Mouse (Mus musculus): ENCODE data around the gene Dcaf15.

Dcaf15 gene

DNA sequence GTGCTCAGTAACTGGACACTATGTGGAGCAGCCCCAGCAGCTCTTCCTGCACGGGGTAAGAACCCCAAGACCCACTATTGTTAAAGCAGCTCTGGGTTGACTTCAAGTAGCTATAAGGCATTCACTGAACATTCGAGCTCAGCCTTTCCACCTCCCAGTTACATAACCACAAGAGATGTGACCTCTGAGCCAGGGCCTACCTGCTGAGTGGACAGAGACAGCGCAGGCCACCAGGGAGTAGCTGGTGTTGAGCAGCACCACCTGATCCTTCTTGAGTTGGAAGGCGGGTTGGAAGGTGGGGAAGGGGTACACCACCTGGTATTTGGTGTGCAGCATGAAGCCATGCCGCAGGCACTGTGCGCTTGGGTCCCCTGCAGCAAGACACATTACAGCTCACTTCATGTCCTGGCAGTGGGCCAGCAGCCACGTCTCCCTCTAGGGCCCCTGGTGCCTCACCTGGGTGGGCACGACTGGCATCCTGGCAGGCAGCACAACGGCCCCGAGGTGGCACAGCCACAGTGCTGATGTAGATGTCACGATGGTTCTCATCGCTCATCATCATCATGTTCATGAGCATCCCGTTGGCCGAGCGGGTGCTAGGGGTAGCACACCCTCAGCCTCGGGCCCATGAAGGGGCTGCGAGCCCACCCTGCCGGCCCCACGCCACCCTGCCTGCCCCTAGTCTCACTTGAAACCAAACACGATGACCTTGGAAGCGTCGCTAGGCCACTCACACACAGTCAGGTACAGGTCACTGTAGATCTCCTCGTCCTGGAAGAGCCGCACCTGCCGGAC, 2.9 kb downstream of the Dcaf15 start:
- CTCF ChIA-PET, result no interaction called here

DNA sequence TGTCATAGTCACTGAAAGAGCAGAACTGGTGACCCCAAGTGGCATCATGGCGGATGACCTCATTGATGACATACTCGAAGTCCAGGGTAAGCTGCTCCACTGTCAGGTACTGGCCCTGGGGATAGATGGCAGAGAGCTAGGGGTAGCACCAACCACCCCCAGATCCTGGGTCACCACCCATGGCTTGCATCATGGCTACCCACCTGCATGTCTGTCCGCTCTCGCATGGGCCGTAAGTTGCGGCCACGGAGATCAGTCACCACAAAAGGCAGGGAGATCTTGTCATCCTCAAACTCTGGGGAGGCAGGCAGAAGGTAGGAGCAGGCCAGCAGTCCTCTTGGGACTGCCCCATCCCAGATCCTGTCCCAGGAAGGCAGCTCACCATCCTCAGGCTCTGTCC, 6.2 kb downstream of the Dcaf15 start:
- CTCF ChIA-PET, result no interaction called here

DNA sequence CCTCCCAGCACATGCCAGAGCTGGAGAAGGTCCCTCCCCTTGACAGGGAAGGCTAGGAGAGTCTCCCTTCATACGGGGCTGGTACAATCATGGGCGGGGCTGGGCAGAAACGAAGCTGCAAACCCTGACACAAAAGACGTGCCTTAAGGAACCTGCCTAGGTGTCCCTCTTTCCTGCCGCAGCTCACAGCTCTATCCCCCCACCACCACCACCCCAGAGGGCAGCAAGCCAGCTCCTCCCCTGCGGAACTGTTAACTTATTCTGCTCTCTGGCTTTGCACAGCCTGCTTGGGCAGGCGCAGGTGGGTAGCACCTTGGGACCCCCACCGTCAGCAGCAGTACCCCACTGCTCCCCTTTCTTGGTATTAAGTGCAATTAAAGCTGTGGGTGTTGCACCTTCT, 8.5 kb downstream of the Dcaf15 start:
- CTCF ChIA-PET, result interaction anchor here (1.1 kb wide), 1 partner anchor 18 kb away, joined by 3 read pairs; no protein-coding TSS in a partner anchor

DNA sequence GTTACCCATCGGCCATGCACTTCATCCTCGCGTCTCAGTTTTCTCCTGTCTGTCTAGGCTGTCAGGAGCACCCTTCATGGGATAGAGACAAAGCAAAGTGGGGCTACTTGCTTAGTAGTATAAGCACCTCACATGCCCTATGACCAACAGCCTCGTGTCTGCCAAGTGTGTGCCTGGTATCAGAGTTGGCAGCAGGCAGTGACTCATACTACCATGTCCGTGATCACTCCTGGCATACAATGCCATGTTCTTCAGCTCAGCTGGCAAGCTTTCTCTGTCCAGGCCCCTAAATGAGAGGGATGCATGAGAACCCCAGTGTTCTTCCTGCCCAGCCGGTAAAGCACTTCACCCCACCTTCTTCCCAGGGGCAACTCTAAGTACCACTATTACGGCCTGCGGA, 14.0 kb downstream of the Dcaf15 start:
- CTCF ChIA-PET, result no interaction called here

DNA sequence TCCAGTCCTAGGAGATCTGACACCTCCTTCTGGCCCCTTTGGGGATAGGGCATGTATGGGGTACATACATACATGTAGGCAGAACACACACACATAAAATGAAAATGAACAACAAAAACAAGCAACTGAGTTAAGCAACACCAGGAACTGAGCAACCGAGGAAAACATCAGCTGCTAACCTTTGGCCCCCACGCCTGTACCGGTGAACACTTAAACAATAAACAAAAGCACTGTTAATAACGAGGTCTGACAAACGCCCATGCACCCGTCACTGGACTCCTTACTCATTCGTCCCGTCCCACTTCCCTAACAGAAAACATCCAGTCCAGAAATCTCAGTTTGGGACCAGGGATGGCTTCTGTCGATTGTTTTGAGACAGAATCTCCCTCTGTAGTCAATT, 15.3 kb downstream of the Dcaf15 start:
- CTCF ChIA-PET, result no interaction called here

DNA sequence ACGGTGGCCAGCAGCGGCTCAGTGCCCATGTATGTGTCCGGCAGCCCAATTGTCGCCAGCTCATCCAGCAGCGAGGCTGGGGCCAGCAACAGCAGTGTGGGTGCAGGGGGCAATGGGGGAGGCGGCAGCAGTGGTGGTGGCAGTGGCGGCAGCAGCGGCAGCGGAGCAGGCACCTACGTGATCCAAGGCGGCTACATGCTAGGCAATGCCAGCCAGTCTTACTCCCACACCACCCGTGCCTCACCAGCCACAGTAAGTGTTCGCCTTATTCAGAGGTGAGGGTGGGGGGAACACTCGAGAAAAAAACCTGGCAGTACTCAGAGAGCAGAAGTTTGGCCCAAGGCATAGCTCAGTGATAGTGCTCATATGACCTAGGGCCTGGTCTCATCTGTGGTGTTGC, 16.7 kb downstream of the Dcaf15 start:
- CTCF ChIA-PET, result no interaction called here

DNA sequence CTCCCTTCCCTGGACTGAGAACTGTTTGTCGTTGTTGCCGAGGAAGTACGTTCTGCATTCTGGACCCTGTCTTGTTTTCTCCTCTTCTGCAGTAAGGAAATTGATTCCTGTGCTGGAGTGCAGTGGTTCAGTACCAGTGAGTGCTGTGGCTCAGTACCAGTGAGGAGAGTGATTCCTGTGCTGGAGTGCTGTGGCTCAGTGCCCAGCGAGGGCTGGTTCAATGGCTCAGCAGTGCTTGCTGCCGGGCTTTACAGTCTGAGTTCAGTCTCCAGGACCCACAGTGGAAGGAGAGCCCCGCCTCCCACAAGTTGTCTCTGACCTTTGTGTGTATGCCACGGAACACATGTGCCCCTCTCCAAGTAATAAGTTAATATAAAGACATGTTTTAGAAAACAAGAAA, 17.4 kb downstream of the Dcaf15 start:
- CTCF ChIA-PET, result no interaction called here

DNA sequence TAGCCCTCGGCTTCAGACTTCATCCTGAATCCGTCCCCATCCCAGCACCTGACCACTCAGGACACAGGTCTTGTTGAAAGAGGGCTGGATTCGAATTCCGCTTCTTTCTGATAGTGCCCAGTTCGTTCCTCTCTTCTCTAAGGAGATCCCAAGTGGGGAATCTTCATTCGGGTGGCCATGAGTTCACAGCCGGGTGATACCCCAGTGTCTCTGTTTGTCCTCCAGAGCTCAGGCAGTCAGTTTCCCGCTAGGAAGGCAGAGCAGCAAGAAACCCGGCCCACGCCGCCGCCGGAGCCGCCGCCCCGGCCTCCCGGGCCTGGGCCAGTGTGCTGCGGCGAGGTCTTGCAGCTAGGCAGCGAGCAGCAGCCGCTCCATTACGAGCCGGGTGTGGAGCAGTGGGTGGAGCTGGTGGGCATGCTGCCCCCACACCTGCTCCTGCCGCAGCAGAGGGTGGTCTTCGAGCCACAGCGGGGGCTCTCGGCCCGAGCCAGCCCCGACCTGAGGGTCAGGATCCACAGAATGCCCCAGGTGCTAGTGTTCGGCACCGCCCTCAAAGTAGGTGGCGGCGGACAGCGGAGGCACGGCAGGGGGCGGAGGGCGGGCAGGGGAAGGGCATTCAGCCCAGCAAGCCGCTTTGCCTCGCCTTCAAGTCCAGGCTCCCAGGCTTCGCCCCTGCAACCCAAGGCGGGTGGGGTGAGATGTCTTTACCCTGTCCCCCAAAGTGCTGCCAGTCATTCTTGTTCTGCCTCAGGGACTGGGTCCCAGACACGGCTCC, 20.0 kb downstream of the Dcaf15 start:
- CTCF ChIA-PET, result no interaction called here

DNA sequence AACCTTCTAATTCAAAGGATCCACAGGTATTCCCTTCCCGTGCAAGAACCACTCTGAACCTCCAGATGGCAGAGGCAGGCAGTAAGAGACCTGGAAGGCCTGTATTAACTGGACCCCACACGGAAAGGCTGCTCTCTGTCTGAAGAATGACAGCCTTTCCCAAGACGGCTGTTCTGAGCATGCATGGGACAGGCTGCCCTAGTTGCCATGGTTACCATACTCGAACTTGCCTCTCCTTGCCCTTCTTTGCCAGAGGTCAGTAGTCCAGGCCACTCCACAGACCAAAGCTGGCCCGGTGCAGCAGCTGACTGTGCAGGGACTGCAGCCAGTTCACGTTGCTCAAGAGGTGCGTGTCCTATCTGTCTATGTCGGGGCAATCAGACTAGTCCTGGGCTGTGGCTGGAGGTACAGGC, 20.7 kb downstream of the Dcaf15 start:
- CTCF ChIA-PET, result no interaction called here

DNA sequence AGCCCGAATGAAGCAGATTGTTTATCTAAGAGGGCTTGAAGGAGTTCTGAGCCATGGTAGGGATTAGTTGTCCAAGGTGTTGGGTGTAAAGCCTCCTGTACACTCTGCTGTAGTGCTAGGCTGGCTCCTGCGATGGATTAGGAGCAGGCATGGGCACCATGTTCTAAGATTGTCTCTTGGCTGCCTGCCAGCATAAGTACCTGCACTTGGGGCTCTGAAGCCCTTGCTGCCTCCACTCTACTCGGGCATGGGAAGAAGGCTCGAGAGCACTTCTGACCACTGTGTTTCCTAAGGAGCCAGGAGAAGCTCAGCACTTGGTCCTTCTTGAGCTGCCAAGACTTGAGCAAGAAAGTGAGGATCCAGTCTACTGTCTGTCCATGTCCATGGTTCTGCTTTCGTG, 25.4 kb downstream of the Dcaf15 start:
- CTCF ChIA-PET, result no interaction called here

DNA sequence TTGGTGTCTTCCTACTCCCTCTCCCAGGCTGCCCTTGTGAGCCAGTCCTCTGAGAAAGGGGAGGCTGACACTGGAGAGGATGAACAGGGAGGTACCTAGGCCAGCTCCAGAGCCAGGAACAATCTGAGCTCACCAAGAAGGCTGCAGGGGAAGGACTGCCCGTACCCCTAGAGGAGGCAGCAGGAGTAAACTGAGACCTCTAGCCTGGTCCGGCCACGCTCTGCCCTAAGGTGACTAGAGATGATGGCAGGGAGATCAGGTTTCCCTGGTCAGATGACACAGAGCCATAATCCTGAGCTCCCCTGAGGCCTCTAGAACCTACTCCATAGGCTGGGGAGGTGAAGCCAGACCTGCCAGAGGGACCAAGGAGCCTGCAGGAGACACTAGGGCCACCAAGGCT, 27.7 kb downstream of the Dcaf15 start:
- CTCF ChIA-PET, result interaction anchor here (0.6 kb wide), 2 partner anchors 37 to 177 kb away, joined by 3 to 7 read pairs; no protein-coding TSS in a partner anchor

DNA sequence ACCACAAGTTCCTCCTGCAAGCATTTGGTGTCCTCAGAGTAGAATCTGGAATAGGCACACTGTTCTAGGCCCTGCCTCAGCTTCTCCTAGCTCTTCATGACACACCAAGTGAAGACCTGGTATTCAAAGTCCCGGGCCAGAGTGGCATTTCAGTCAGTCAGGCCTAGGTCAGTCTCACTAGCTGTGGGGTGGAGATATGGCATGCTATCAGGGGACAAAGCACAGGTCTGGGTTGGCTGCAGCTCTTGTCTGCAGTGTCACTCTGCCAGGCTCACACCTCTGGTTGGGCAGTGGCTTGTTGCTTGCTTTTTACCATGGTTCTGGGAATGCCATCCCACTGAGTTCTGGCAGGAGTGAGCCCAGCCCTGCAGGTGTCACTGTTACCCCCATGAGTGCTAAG, 28.2 kb downstream of the Dcaf15 start:
- CTCF ChIA-PET, result interaction anchor here (0.6 kb wide), 2 partner anchors 37 to 176 kb away, joined by 3 to 7 read pairs; no protein-coding TSS in a partner anchor

DNA sequence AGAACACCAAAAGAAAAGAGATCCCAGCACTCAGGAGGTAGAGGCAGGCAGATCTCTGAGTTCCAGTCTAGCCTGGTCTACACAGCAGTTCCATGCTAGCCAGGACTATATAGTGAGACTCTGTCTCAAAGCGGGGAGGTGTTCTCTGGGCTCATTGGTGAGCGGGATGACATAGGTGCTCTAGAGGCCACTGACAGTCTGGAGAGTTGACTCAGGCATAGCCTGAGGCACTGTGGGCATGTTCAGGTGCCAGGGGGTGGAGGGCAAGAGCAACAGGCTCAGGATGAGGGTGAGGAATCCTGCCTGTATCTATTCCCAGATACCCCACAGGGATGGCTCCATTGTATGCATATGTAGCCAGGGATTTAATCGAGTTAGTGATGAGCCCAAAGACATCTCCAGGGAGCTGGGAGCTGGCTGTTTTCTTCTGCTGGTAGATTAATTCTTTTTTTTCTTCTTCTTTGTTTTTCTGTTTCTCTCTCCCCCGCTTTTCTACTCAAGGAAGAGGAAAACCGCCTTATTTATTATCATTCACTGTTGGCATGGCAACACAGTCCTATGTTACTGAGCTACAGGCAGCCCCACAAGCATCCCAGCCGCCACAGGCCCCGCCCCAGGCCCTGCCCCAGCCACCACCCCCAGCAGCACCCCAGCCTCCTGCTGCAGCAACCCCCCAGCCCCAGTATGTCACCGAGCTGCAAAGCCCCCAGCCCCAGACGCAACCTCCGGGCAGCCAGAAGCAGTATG, 31.2 kb downstream of the Dcaf15 start:
- CTCF ChIA-PET, result no interaction called here

DNA sequence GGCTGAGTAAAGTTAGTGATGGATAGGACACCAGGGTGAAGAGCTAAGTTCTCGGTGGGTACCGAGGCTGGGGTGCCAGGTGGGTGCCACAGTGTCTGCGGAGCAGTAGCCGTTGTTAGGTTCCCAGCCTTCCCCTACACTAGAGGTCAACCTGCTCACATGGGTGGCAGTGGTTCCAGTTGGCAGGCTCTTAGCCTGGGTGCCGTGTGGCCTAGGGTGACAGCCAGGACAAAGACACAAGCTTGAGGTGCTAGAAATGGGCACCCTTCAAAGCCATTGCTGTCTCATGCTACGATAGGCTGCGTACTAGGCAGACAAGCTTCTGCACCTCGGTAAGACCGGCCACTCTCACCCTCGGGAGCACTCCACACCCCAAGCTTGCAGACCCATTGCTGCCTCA, 32.2 kb downstream of the Dcaf15 start:
- CTCF ChIA-PET, result no interaction called here

DNA sequence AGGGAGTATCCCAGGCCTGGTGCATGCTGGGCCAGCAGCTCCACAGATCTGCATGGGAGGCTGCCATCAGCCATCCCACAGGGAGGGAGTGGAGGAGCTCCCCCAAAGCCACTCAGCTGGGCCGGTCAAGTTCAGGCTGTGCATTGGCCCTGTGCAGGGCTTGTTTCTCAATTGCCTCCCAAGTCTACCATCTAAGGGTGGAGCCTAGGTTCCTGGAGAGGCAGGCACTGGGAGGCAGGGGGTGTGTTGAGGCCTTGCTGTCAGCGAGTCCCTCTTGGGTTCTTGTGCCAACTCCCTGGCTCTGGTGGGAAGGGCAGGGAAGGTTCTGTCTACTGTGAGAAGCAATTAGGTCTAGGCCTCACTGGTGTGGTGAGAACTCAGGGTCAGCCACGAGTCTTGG, 32.6 kb downstream of the Dcaf15 start:
- CTCF ChIA-PET, result no interaction called here

DNA sequence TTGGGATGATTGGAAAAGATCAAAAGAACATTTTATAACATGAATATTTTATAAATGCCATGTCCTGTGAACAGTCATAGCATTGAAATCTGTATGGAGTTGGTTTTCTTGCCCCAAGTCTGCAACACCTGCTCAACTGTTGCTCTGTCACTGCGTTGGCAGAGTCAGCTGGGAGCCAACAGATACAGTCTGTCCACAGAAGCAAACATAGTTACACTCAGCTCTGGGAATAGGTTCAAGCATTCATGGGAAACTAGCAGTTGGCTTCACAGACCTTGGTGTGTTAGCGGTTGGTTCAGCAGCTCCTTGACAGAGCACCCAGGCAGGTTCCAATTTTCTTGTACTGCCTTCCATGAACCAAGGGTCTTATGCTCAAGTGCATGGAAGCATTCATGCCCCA, 33.9 kb downstream of the Dcaf15 start:
- CTCF ChIA-PET, result no interaction called here

DNA sequence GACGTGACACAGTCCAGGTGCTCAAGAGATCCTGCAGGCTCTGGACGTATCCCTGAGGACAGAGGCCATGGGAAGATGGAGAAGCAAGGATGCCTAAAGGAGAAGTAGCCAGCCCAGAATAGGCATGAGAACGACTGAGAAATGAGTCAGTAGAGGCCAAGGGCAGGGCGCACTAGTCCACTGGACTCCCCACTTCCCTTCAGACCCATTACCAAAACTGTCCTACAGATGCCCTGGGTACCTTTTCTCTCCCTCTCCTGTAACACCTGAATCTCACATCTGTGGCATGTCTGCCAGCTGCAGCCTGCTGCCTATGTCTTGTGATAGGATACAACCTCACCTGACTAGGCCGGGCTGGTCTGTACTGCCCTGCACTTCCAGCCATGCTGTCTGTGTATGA, 34.3 kb downstream of the Dcaf15 start:
- CTCF ChIA-PET, result interaction anchor here (0.6 kb wide), 1 partner anchor 34 kb away, joined by 3 read pairs; no protein-coding TSS in a partner anchor

DNA sequence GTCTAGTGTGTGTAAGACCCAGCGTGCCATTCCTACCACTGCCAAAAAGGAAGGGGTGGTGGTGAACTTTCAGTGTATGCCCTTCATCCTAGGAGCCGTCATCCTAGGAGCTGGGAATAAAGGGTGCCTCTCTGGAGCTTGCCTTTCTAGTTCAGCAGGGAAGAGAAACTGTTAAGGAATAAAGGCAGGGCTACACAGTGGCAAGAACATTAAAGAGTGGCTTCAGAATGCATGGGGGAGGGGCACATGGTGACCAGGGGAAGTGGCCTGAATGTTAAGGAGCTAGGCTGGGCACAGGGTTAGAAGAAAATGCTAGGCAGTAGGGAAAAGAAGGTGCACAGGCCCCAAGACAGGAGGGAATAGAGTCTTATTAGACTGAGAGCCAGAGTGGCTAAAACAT, 34.8 kb downstream of the Dcaf15 start:
- CTCF ChIA-PET, result interaction anchor here (0.6 kb wide), 2 partner anchors 34 to 211 kb away, joined by 3 to 4 read pairs; no protein-coding TSS in a partner anchor

DNA sequence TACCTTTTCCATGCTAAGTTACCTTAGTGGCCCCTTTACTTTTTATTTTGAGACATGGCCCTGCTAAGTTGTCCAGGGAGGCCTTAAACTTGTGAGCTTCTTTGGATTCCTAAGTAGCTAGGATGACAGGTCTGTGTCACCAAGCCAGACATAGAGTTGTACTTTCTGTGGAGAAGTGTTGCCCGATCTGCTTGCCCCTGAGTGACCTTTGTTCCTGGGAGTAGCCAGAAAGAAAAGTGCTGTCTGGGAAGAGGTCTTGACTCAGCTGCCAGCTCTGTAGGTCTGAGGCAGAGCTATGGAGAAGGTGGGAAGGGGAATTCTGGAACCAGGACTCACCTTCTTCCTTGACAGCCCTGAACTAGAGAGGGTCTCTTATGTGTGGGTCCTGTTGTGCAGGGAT, 35.4 kb downstream of the Dcaf15 start:
- CTCF ChIA-PET, result interaction anchor here (0.6 kb wide), 1 partner anchor 212 kb away, joined by 4 read pairs; no protein-coding TSS in a partner anchor

DNA sequence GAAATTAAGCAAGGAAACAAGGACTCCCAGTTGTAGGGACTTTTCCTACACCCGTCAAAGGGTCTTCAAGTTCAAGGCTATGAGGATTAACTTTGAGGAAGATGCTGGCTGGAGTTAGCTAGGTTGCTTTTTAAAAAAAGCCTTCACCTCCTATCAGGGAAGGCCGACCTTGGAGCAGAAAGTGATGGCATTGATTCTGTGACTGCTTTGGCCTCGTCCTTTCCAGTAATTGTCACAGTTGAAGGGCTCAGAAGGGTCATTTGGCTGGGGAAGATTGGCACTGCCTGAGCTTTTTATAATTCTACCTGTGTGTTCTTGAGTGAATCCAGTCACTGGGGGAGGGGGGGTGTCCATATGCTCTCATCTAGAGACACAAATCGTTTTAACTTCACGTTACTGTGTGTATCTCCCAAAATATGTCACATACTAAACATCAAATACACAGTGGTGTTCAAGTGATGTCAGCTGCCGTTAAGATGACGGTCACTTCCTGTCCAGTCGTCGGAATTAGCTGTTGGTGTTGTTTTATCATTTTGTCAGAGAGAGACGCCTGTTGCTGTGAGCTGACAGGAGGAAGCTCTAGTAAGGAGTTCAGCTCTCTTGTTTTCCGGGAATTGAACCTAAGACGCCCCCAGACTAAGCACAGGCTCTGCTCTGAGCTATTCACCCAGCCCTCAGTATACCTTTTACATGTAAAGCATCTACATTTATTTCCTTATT, 36.1 kb downstream of the Dcaf15 start:
- CTCF ChIA-PET, result interaction anchor here (0.5 to 0.7 kb wide), 2 partner anchors 50 to 63 kb away, joined by 3 read pairs; no protein-coding TSS in a partner anchor

DNA sequence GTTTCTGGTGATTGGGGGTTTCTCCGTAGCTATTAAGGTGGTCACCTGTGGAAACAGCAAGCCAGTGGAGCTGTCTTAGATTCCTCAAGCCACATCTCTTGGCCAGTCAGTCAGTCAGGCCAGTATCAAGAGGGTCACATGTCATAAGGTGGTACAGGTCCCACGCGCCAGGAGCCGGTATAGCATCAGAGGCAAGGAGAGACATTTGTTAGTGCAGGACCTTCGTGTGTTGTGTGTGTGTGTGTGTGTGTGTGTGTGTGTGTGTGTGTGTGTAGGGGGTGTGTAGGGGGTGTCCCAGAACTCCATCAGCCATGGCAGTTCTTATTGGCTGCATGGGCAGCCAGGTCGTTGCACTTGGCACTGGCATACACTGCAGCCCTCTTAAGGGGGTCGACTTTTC, 36.7 kb downstream of the Dcaf15 start:
- CTCF ChIA-PET, result interaction anchor here (0.7 kb wide), 1 partner anchor 64 kb away, joined by 3 read pairs; no protein-coding TSS in a partner anchor

All from spleen, embryonic (tissue).